Mouse (Mus musculus): ENCODE data around the gene Gm49673. TPM values are rescaled to one million over a fixed set of nuclear protein-coding genes. Genes with fewer than 3 reads are reported as not detected.
"Not testable (repeated sequence)": the region's sequence is repeated elsewhere in the genome, so short reads cannot be mapped to it uniquely, and the experiment has no call there.

Gm49673 gene
- polyA plus RNA-seq, 1 experiment = 1.7 TPM

DNA sequence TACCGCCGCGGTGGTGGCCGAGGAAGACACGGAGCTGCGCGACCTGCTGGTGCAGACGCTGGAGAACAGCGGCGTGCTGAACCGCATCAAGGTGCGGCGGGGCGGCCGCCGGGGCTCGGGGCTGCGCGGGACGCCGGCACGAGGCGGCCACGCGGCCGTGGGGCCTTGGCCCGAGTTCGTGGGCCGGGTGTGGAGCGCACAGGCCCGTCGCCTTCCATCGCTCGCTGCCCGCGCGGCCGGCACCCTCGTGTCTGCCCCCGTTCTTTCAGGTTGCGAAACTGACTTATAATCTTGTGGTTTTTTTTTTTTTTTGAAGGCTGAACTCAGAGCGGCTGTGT, 18.0 kb upstream of the Gm49673 start:
- H3K27me3 ChIP-seq (ENCODE audit: control insufficient read depth, insufficient read depth, low read length); H3K4me1 ChIP-seq (ENCODE audit: control insufficient read depth, insufficient read depth, low read length); H3K27ac ChIP-seq (ENCODE audit: insufficient read depth, low read length): not testable (repeated sequence)
- WGBS = under 1% methylated on average over 41 of the region's 42 CpGs
- peak; percentile 60 to 76 for DNase-seq
- H3K4me3 ChIP-seq (replicated peaks; ENCODE audit: insufficient read depth, low read depth, low read length) = peak overlapping the region; percentile 63

DNA sequence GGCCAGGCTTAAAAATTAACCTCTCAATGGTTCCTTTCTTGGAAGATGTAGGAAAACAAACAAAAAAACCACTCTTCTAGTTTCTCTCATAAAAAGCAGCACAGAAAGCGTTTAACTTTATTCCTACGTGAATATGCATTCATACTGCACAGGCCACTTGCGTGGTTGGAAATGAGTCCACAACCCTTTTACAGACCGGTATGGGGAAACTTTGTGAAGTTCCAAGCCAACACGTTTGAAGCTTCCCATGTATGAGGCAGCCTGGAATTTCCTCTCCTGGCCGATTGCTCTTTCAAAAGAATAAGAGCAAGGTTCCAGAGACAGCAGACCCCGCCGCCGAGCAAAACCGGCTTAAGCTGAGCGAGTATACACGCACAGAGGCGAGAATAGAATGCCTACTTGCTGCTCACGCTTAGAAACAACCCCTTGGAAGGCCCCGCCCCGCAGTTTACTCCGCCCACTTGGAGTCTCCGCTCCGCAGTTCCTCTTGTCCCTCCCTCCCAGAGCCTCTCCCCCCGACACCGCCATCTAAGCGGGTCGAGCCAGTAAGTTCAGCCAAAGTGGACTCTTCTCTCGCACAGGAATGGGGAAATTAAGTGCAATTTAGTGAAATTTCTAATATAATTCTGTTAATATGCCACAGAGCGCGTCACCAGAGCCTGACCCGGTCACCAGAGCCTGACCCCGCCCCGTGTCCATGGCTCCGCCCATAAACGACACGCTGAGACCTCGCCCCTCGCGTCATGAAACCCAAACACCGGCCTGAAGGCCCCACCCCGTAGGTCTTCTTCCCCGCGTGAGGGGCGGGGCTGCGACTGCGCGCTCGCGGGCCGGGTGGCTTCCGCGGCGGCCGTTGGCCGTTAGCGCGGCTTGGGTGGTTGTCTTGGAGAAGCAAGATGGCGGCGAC, 17.4 kb upstream of the Gm49673 start, which contains the start of gene Fgfr1op:
Fgfr1op (plus strand) TSS at position 801 of the 907 bp plus-strand sequence.
- peak; percentile 69 to 90 for DNase-seq
- WGBS = under 1% methylated on average over 25 of the region's 55 CpGs
- peak within 1 kb of the TSS; percentile 76 for H3K4me3 ChIP-seq (replicated peaks; ENCODE audit: insufficient read depth, low read depth, low read length)
- not testable (repeated sequence) for H3K27ac ChIP-seq (ENCODE audit: insufficient read depth, low read length); H3K27me3 ChIP-seq (ENCODE audit: control insufficient read depth, insufficient read depth, low read length); H3K4me1 ChIP-seq (ENCODE audit: control insufficient read depth, insufficient read depth, low read length)

DNA sequence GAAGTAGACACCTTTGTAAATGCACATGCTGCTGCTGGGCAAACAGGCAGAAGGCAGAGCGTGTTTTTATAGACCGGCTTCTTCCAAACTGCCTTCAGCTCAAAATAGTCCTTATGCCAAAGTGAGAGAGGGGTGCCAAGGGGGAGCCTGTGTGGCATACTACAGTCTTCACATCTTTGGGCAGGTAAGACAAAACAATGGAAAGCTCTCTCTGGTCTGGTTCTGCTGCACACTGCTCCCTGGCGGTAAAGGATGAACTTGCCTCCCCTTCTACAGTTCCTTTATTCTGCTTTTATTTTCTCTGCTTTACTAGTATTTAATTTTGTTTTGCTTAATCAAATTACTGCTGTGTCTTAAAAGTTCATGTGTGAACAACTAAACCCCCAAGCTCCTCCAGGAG, 13.4 kb upstream of the Gm49673 start:
- not testable (repeated sequence) for H3K4me3 ChIP-seq (replicated peaks; ENCODE audit: insufficient read depth, low read depth, low read length); H3K27me3 ChIP-seq (ENCODE audit: control insufficient read depth, insufficient read depth, low read length); H3K27ac ChIP-seq (ENCODE audit: insufficient read depth, low read length); H3K4me1 ChIP-seq (ENCODE audit: control insufficient read depth, insufficient read depth, low read length)
- peak; percentile 31 to 45 for DNase-seq
- 36% methylated on average over 2 of the region's 3 CpGs for WGBS
- TF ChIP-seq CTCF (IDR thresholded peaks at IDR 0.05; ENCODE audit: borderline replicate concordance, insufficient read depth, low read depth, low read length) = peak; percentile 40; the same call in 1 of the 2 replicates

DNA sequence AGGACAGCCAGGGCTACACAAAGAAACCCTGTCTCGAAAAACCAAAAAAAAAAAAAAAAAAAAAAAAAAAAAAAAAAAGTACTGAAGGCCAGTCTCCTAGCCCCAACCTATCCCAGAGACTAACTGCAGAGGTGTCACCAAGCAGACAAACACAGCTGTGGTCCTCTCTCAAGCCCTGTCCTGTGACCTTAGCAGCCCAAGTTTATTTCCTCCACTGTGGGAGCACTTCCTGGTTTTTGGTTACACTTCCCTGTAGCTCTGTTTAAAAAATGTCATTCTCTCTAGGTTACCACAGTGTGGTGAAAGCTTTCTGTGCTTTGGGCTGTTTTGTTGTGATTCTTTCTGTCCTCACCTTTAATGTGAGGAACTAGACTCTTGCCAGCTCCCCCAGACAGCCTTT, 11.0 kb upstream of the Gm49673 start:
- not testable (repeated sequence) for H3K4me3 ChIP-seq (replicated peaks; ENCODE audit: insufficient read depth, low read depth, low read length); H3K27me3 ChIP-seq (ENCODE audit: control insufficient read depth, insufficient read depth, low read length); DNase-seq; H3K27ac ChIP-seq (ENCODE audit: insufficient read depth, low read length); H3K4me1 ChIP-seq (ENCODE audit: control insufficient read depth, insufficient read depth, low read length)
- no CpG with 5 or more reads among the region's 1 CpGs for WGBS

DNA sequence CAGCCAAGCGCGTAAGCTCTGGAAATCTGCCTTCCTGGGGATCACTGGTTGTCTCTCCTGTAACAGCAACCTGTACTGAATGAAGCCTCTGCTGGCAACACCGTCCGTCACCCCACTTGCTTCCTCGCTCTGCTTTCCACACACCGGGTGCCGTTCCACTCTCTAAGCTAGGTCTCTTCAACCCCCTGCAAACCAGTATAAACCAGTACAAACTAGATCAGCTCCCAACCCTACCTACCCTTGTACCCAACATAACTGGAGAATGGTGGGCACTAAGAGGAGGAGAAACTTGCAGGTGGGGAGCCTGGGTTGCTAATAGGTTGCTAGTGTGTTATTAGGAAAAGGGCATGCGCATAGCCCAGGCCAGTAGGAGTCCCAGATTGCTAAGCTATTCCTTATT, 8.4 kb upstream of the Gm49673 start:
- not testable (repeated sequence) for H3K27me3 ChIP-seq (ENCODE audit: control insufficient read depth, insufficient read depth, low read length); H3K4me1 ChIP-seq (ENCODE audit: control insufficient read depth, insufficient read depth, low read length); H3K4me3 ChIP-seq (replicated peaks; ENCODE audit: insufficient read depth, low read depth, low read length); DNase-seq; H3K27ac ChIP-seq (ENCODE audit: insufficient read depth, low read length)
- WGBS = 100% methylated on average over 1 of the region's 8 CpGs

DNA sequence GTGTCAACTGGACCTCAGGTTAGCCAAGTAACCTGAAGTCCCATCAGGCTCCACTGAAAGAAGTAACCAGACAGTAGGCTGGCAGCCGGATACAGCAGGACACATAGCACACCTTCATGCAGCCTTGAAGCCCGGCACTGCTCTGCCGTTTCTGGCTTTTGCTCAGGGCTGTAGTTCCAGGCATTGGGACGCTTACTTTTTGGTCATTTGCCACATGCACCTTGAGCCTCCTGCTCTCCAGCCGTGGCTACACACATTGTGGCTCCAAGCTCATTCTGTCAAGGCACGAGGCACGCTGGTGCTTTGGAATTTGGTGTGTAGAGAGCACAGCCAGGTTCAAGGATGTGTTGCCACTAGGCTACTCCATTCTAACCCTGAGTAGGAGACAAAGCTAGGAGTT, 7.4 kb upstream of the Gm49673 start:
- not testable (repeated sequence) for H3K27me3 ChIP-seq (ENCODE audit: control insufficient read depth, insufficient read depth, low read length); H3K27ac ChIP-seq (ENCODE audit: insufficient read depth, low read length); H3K4me3 ChIP-seq (replicated peaks; ENCODE audit: insufficient read depth, low read depth, low read length); DNase-seq; H3K4me1 ChIP-seq (ENCODE audit: control insufficient read depth, insufficient read depth, low read length)
- 57% methylated on average over 7 of the region's 7 CpGs for WGBS

DNA sequence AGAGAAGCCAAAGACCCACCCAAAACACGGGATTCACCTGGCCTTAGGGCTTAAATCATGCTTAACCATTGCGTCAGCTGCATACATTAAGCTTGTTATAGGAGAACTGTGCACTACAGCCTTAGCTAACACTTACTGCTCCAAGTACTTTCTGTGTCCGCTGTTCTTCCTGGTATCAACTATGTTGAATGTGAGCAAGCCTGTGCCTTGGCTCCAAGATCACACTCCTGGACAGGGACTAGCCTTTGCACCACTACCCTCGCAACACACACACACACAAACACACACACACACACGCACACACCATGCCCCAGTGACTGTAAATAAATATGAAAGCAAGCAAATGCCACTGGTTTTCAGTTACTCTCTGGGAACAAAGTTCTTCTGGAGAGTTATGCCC, 657 bp downstream of the Gm49673 start:
- H3K27me3 ChIP-seq (ENCODE audit: control insufficient read depth, insufficient read depth, low read length); H3K4me3 ChIP-seq (replicated peaks; ENCODE audit: insufficient read depth, low read depth, low read length); H3K27ac ChIP-seq (ENCODE audit: insufficient read depth, low read length); H3K4me1 ChIP-seq (ENCODE audit: control insufficient read depth, insufficient read depth, low read length); DNase-seq: not testable (repeated sequence)
- WGBS = 18% methylated on average over 5 of the region's 5 CpGs

DNA sequence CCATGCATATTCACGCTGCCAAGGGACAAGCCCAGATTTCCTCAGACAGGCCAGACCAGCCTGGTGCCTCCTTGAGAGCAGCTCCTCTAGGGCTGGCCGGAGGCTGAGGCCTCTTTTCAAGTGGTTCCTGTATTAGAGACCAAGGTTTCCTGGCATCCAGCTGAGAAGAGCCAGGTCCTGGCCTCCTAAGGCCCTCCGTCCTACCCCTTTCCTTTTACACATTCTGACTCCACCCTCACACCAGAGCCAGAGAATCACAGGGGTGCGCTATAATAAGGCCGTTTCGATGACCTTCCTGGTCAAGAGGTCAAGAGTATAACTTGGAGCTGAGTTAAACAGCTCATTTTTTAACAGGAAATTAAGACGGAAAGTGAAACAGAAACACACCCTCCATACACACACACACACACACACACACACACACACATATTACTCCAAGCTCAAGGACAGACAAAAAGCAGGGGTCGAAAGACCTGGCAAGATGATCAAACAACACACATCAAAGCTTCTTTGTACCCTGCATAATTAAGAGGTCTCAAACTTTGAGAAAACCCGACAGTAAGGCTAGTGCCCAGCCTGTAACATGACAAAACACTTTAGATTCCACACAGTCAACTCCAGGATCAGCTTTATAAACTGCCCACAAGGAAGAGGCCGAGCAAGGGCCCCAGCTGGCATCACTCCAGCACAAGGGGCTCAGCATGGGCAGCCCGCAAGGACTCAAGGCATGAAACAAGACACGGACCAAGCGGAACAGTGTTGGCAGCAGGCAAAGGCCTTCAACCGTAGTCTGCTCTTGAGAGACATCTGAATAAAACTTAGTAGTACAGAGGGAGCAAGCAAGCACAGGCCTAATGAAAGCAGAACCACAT, 3.5 kb downstream of the Gm49673 start:
- H3K27me3 ChIP-seq (ENCODE audit: control insufficient read depth, insufficient read depth, low read length) = not testable (repeated sequence)

DNA sequence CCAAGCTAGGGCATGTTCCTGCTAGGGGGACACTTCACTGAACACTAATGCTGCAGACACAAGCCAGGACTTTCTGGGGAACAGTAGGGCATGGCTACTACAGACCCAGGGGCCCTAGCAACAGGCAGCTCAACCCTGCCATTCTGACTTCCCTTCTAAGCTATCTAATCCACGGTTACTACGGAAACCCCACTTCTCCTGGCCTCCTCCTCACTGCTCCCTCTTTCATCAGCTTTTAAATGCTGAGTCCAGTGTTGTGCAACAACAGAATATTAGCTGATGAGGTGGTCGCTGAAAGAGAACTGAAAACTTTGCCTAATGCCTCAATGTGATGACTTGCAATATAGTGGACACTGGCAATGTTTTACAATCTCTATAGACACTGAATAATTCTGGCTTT, 7.4 kb downstream of the Gm49673 start:
- 52% methylated on average over 3 of the region's 3 CpGs for WGBS
- not testable (repeated sequence) for H3K4me3 ChIP-seq (replicated peaks; ENCODE audit: insufficient read depth, low read depth, low read length); DNase-seq; H3K27ac ChIP-seq (ENCODE audit: insufficient read depth, low read length); H3K27me3 ChIP-seq (ENCODE audit: control insufficient read depth, insufficient read depth, low read length); H3K4me1 ChIP-seq (ENCODE audit: control insufficient read depth, insufficient read depth, low read length)

More for the DNA sequence above, 3.5 kb downstream of the Gm49673 start:
- DNase-seq; H3K27ac ChIP-seq (ENCODE audit: insufficient read depth, low read length); H3K4me1 ChIP-seq (ENCODE audit: control insufficient read depth, insufficient read depth, low read length); H3K4me3 ChIP-seq (replicated peaks; ENCODE audit: insufficient read depth, low read depth, low read length): not testable (repeated sequence)
- 72% methylated on average over 14 of the region's 14 CpGs for WGBS

DNA sequence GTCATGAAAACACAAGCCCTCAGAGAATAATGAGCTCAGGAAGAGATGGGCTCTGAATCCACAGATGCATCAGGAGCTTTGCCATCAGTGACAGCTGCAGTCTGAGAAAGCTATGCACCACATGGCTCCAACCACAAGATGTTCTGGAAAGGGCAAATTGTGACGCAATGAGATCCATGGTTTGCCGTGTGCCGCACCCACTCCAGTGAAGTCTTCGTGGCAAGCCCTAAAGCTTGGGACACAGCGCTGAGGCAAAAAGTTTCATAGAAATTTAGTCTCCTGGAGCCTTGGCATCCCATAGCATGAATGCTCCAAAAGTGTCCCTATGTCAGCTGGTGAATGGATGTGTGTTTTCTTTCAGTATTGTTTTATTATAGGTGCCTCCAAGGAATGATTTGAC, 9.5 kb downstream of the Gm49673 start:
- DNase-seq; H3K27ac ChIP-seq (ENCODE audit: insufficient read depth, low read length); H3K4me1 ChIP-seq (ENCODE audit: control insufficient read depth, insufficient read depth, low read length); H3K27me3 ChIP-seq (ENCODE audit: control insufficient read depth, insufficient read depth, low read length); H3K4me3 ChIP-seq (replicated peaks; ENCODE audit: insufficient read depth, low read depth, low read length): not testable (repeated sequence)
- 58% methylated on average over 5 of the region's 5 CpGs for WGBS

DNA sequence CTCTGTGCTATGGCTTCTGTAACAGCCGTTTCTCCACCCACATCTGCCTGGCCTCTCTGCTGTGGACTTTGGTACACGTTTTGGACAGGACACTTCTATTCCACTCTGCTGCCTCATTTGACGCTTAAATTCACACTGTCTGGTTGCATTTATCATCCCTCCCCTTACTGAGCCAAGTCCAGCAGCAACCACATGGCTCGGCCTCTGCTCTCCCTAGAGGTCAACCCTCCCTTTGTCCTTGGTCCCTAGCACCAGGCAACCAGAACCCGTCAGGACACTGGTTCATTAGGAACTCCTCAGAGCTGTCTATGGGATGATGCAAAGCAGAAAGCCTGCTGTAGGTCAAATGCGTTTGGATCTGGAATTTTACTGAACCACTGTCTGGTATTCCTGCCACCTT, 16.7 kb downstream of the Gm49673 start:
- H3K27me3 ChIP-seq (ENCODE audit: control insufficient read depth, insufficient read depth, low read length); H3K27ac ChIP-seq (ENCODE audit: insufficient read depth, low read length); H3K4me3 ChIP-seq (replicated peaks; ENCODE audit: insufficient read depth, low read depth, low read length); DNase-seq; H3K4me1 ChIP-seq (ENCODE audit: control insufficient read depth, insufficient read depth, low read length): not testable (repeated sequence)
- no CpG with 5 or more reads among the region's 6 CpGs for WGBS

DNA sequence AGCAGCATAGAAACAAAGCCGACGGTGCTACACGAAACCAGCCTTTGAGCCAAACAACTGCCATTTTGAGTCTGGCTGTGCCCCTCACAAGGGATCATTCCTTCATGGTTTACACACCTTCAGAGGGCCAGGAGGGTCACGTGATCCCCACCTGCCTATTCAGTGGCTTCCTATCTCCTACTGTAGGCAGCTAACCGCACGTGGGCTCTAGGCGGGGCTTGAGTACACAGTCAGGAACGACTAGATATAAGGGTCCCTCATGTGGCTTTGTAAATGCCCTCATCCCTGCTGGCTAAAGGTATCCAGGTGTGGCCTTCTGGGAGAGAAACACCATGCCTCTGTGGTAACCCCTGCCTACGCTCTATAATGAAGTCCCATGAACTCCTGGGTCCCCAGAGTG, 18.0 kb downstream of the Gm49673 start:
- H3K4me3 ChIP-seq (replicated peaks; ENCODE audit: insufficient read depth, low read depth, low read length); H3K27ac ChIP-seq (ENCODE audit: insufficient read depth, low read length); H3K27me3 ChIP-seq (ENCODE audit: control insufficient read depth, insufficient read depth, low read length); H3K4me1 ChIP-seq (ENCODE audit: control insufficient read depth, insufficient read depth, low read length); DNase-seq: not testable (repeated sequence)
- 85% methylated on average over 9 of the region's 9 CpGs for WGBS
